Mouse (Mus musculus) lung, adult 2 months (tissue): Measurements from ENCODE around the gene Acoxl.
A peak's percentile ranks its signal among the peaks of the same experiment; 100 is the strongest.

ENCODE experiments used
- CTCF ChIP-seq: fragments of 200-500 bp; IDR thresholded peaks from 2 replicates; pipeline ENCODE4 v1.5.1; 2011; ENCODE audit warnings: mild to moderate bottlenecking, low read length, control low read depth; ENCODE audit not compliant: insufficient read depth
- POLR2A ChIP-seq: fragments of 200-500 bp; IDR thresholded peaks from 2 replicates; pipeline ENCODE4 v1.6.1; 2011; ENCODE audit warnings: low read depth, mild to moderate bottlenecking, control low read depth, low read length, borderline replicate concordance; ENCODE audit errors: extremely low read depth

DNA sequence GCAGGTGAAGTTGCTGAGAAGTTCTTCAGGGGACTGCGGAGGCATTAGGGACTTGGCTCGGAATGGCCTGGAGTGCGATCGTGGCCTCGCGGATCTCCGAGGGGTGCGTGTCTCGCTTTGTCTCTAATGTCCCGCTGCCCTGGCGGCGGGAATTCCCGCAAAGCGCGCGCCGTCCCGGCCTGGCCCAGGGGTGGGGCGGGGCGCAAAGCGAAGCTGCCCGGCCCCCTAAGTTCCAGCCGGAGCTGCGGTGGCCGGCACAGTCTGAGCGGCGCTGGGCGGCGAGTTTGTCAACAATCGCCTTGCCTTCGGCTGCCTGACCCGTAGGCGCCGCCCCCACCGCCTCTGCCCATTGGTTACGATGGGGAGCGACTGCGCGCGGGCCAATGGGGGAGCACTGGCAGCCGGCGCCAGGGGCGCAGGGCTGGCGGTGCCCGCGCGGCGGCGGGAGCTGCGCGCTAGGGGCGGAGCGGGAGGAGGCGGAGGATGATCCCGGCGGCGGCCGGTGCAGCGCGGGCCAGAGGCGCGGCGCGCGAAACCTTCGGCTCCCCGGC is 288.5 kb downstream of the Acoxl start:
- TF ChIP-seq CTCF (no peak), POLR2A (peak; percentile 55; the same call in 1 of the 2 replicates)
